Mouse (Mus musculus): ENCODE data around the gene Zfp433.

DNA sequence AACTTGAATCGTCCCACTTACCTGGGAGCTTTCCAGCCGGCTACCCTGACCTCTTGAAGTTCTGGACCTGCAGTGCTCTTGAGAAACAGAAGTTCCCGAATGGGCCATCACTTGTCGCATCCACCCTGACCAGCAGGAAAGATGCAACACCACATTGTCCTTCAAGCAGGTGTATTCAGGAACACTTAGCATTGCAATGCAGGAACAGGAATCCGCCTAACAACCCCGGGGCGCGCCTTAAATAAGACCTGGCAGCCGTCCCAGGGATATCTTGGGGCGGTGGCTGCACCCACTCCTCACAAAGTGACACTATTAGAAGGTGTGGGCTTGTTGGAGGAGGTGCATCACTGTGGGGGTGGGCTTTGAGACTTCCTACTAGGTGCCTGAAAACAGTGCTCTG is 49.4 kb upstream of the Zfp433 start:
- no peak for TF ChIP-seq TAL1 (IDR thresholded peaks at IDR 0.05; ENCODE audit: low read length)
- TF ChIP-seq GATA1 (IDR thresholded peaks at IDR 0.05; ENCODE audit: low read length) = no peak

Measured in erythroblast, embryonic 14.5 days (primary cell).